Mouse (Mus musculus): ENCODE data around the gene Il10.
"Not testable (repeated sequence)": the region's sequence is repeated elsewhere in the genome, so short reads cannot be mapped to it uniquely, and the experiment has no call there.

Il10 gene

GRCm38 (mm10) chr1:131020425-131021310 lies 1.0 kb downstream of the Il10 start:
- DNase-seq = no peak

GRCm38 (mm10) chr1:131021438-131021837 lies 1.8 kb downstream of the Il10 start:
- no peak for DNase-seq

GRCm38 (mm10) chr1:131021900-131022590 lies 2.4 kb downstream of the Il10 start:
- DNase-seq = no peak

- no peak for DNase-seq
Measured at GRCm38 (mm10) chr1:131022591-131023249, 3.1 kb downstream of the Il10 start.

GRCm38 (mm10) chr1:131023250-131023858 lies 3.7 kb downstream of the Il10 start:
- not testable (repeated sequence) for DNase-seq

GRCm38 (mm10) chr1:131024900-131025842 lies 5.5 kb downstream of the Il10 start:
- no peak for DNase-seq

DNA sequence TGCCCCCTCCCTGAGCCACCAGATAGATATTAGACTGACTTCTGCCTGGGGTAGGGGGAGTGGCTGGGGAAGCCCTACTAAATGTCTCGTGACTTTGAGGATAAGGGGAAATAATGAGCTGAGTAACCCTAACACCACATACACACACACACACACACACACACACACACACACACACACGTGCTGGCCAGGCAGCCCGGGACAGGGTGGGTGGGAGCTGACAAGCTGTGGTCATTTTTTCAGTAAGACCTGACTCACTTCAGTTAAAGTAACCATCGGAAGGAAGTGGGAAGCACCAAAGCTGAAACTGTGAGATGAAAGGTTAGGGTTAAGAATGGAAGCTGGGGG lies 6.2 kb downstream of the Il10 start:
- DNase-seq = no peak

- DNase-seq = no peak
Measured at GRCm38 (mm10) chr1:131029215-131029614, 9.6 kb downstream of the Il10 start.

GRCm38 (mm10) chr1:131030261-131030660 lies 10.6 kb downstream of the Il10 start:
- DNase-seq = no peak

DNA sequence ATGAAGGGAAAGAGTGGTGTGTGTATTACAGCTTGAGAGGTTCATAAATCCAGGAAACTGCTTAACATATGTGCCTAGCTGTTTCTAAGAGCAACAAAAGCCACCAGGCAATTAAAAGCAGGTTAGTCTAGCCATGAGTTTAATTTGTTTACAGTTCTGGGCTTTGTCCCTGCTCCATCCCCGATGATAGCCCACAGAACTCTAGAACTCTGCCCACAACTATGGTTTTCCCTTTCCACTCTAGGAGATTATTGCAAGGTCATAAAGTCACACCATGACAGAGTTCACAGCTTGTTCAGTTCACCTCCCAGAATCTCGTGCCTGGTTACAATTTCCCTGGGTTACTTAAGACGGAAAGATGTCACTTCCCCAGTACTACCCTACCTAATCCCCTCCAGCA lies 11.6 kb downstream of the Il10 start:
- no peak for DNase-seq

DNA sequence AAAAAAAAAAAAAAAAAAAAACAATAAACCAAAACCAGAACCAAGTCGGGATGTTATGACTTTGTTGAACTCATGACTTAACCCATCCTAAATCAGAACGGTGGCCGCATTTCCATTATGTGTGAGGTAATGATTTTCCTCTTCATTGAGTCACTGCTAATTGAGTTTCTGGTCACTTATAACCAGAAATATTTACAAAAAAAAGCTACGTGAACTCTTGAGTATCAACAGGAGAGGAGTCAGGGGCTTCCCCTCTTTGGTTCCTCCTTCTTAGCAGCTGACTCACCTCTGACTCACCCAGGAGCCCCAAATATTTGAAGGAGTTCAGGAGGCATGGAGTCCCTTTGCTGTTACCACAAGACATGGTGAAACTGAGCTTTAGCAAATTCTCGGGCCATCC lies 18.4 kb downstream of the Il10 start:
- DNase-seq = no peak

DNA sequence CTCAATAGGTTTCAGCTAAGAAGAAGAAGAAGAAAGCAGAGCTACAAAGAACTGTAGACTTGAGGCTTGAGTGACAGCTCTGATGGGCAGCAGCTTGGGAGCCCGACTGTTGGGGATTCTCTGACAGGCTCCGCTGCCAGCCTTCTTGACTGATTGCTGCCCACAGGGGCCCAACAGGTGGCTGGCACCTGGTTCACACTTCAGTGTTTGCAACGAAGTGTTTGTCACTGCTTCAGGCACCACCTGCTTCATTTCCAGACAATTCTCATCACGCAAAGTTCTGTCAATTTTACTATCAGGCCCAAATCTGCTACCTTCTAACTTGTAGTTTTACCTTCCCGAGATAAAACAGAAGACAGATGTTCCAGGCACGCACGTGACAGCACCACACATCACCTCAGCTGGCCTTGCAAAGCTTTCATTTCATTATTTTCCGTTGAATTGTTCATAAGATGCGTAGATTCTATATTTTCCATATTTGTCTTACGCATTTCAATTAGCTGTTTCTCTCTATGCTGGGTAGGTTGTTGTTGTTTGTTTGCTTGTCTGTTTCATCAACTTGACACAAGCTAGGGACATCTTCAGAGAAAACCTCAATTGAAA lies 18.9 kb downstream of the Il10 start:
- DNase-seq = no peak

GRCm38 (mm10) chr1:131039479-131039878 lies 19.8 kb downstream of the Il10 start:
- DNase-seq = no peak

- DNase-seq = no peak
Measured at GRCm38 (mm10) chr1:131042263-131042662, 22.6 kb downstream of the Il10 start.

GRCm38 (mm10) chr1:131042721-131043120 lies 23.1 kb downstream of the Il10 start:
- DNase-seq = no peak

DNA sequence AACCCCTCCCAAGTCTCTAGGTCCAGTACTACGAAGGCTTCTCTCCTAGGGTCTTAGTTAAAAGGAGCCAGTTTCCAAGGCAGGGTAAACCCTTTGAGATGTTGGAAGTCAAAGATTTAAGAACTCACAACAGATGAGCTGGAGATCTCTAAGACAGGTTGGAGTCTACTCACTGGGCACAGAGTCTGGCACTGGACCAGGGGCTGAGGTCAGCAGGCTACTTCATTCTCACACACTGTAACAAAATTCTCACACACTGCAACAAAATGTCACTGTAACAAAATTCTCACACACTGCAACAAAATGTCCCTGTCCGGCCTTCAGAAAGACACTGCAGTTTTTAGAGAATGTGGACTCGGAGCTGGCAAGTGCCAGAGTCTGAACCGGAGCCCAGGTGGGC lies 24.0 kb downstream of the Il10 start:
- no peak for DNase-seq

GRCm38 (mm10) chr1:131045723-131046355 lies 26.2 kb downstream of the Il10 start:
- DNase-seq = no peak

GRCm38 (mm10) chr1:131046607-131047006 lies 27.0 kb downstream of the Il10 start:
- no peak for DNase-seq

GRCm38 (mm10) chr1:131048121-131048863 lies 28.6 kb downstream of the Il10 start:
- no peak for DNase-seq

GRCm38 (mm10) chr1:131048946-131049345 lies 29.3 kb downstream of the Il10 start:
- DNase-seq = no peak

All from right cerebral cortex, postnatal 14 days (tissue).